Comparison of ENCODE assay signal across 14 mouse cellular contexts in genomic region chr17:91324377-91324776, GRCm38 (mm10).
DNase-seq lines count a peak whose midpoint lies in the region; ATAC-seq and TF ChIP-seq lines count a peak whose summit lies in the region.
"Had no signal": no experiment of that assay in that cellular context is flagged by ENCODE, and none has a peak within 500 bp of the region (broad histone marks: within the 10 kb centered on the region; RNA-seq: fewer than 3 reads in every experiment).

No protein-coding gene starts in this region.

- H3K4me1 ChIP-seq in kidney, adult 2 months (ENCODE audit: control insufficient read depth, insufficient read depth, low read length) = no peaks in the 10 kb centered on the region
- no peaks in the 10 kb centered on the region for H3K4me1 ChIP-seq in kidney, embryonic 14.5 days (ENCODE audit: control insufficient read depth, insufficient read depth, low read length)
- H3K4me1 ChIP-seq in midbrain, embryonic 14.5 days (ENCODE audit: control insufficient read depth, insufficient read depth, low read length) = no peaks in the 10 kb centered on the region
- no peaks in the 10 kb centered on the region for H3K4me1 ChIP-seq in midbrain, embryonic 13.5 days (replicated peaks)
- H3K4me1 ChIP-seq: liver, embryonic 15.5 days; midbrain, embryonic 10.5 days had no signal

- no peaks in the 10 kb centered on the region for H3K9me3 ChIP-seq in kidney, embryonic 14.5 days (ENCODE audit: control insufficient read depth, low read length)
- no peaks in the 10 kb centered on the region for H3K9me3 ChIP-seq in midbrain, embryonic 14.5 days (ENCODE audit: control insufficient read depth, low read length)
- H3K9me3 ChIP-seq in midbrain, embryonic 13.5 days = no peaks in the 10 kb centered on the region
- H3K9me3 ChIP-seq: liver, embryonic 15.5 days; midbrain, embryonic 10.5 days had no signal

- H3K36me3 ChIP-seq in kidney, adult 2 months (ENCODE audit: control insufficient read depth, insufficient read depth, low read length) = no peaks in the 10 kb centered on the region
- H3K36me3 ChIP-seq in kidney, embryonic 14.5 days (ENCODE audit: control insufficient read depth, insufficient read depth, low read length) = no peaks in the 10 kb centered on the region
- no peaks in the 10 kb centered on the region for H3K36me3 ChIP-seq in midbrain, embryonic 14.5 days (ENCODE audit: control insufficient read depth, insufficient read depth, low read length)
- H3K36me3 ChIP-seq in midbrain, embryonic 13.5 days = no peaks in the 10 kb centered on the region
- H3K36me3 ChIP-seq: liver, embryonic 15.5 days; midbrain, embryonic 10.5 days had no signal

- no peak overlapping the region for H3K4me3 ChIP-seq in kidney, adult 2 months (ENCODE audit: insufficient read depth, low read depth, low read length)
- H3K4me3 ChIP-seq in kidney, embryonic 14.5 days (ENCODE audit: low read length) = no peak overlapping the region
- H3K4me3 ChIP-seq in midbrain, embryonic 14.5 days (replicated peaks; ENCODE audit: low read depth, low read length) = no peak overlapping the region
- no peak overlapping the region for H3K4me3 ChIP-seq in midbrain, embryonic 13.5 days (replicated peaks)
- H3K4me3 ChIP-seq: liver, embryonic 15.5 days; midbrain, embryonic 10.5 days had no signal

- no peak overlapping the region for H3K27ac ChIP-seq in kidney, adult 2 months (ENCODE audit: insufficient read depth, low read depth, low read length)
- no peak overlapping the region for H3K27ac ChIP-seq in kidney, embryonic 14.5 days (ENCODE audit: low read depth, low read length)
- H3K27ac ChIP-seq in midbrain, embryonic 14.5 days (replicated peaks; ENCODE audit: low read depth, low read length) = no peak overlapping the region
- no peak overlapping the region for H3K27ac ChIP-seq in midbrain, embryonic 13.5 days
- H3K27ac ChIP-seq: liver, embryonic 15.5 days; midbrain, embryonic 10.5 days had no signal

- ATAC-seq in kidney, embryonic 14.5 days (ENCODE audit: low FRiP score, low TSS enrichment) = no peak
- no peak for ATAC-seq in midbrain, embryonic 14.5 days (ENCODE audit: low FRiP score, low TSS enrichment)
- no peak for ATAC-seq in midbrain, embryonic 13.5 days
- ATAC-seq in megakaryocyte progenitor cell, adult 5-6 weeks (replicated peaks; ENCODE audit: poor library complexity) = peak; percentile 44; the same call in 1 of the 2 replicates
- ATAC-seq in cerebellum, adult (ENCODE audit: insufficient number of reproducible peaks, low FRiP score, low TSS enrichment) = no peak
- ATAC-seq: hindbrain, embryonic 16.5 days had no signal

- H3K27me3 ChIP-seq in kidney, adult 2 months (replicated peaks; ENCODE audit: control insufficient read depth, insufficient read depth, low read length) = no peaks in the 10 kb centered on the region
- no peaks in the 10 kb centered on the region for H3K27me3 ChIP-seq in kidney, embryonic 14.5 days (ENCODE audit: control insufficient read depth, insufficient read depth, low read length)
- H3K27me3 ChIP-seq in midbrain, embryonic 14.5 days (ENCODE audit: control insufficient read depth, insufficient read depth, low read length) = no peaks in the 10 kb centered on the region
- H3K27me3 ChIP-seq in midbrain, embryonic 13.5 days = no peaks in the 10 kb centered on the region
- H3K27me3 ChIP-seq: liver, embryonic 15.5 days had no signal

- peak; percentile 2 to 12 for DNase-seq in cerebellum, postnatal 14 days
- DNase-seq in cerebellum, adult 18-20 months = no peak
- peak; percentile 26 for DNase-seq in kidney, adult 2 months
- peak; percentile 20 for DNase-seq in midbrain, embryonic 14.5 days
- DNase-seq: gastrocnemius, postnatal 25 days; right cerebral cortex, postnatal 4 days; thymus, postnatal 14 days had no signal

- H3K4me2 ChIP-seq in kidney, embryonic 14.5 days (replicated peaks; ENCODE audit: low read depth, low read length) = no peak overlapping the region
- H3K4me2 ChIP-seq in midbrain, embryonic 14.5 days (ENCODE audit: low read length) = no peak overlapping the region
- H3K4me2 ChIP-seq in midbrain, embryonic 13.5 days (replicated peaks) = no peak overlapping the region
- H3K4me2 ChIP-seq: liver, embryonic 15.5 days had no signal

- no peak overlapping the region for H3K9ac ChIP-seq in kidney, embryonic 14.5 days (ENCODE audit: low read depth, low read length)
- no peak overlapping the region for H3K9ac ChIP-seq in midbrain, embryonic 14.5 days (replicated peaks; ENCODE audit: low read length)
- no peak overlapping the region for H3K9ac ChIP-seq in midbrain, embryonic 13.5 days (replicated peaks)
- H3K9ac ChIP-seq: liver, embryonic 15.5 days had no signal

- WGBS in kidney, adult 2 months = 61% methylated on average over 1 of the region's 1 CpGs
- 59% methylated on average over 1 of the region's 1 CpGs for WGBS in kidney, embryonic 14.5 days
- 86% methylated on average over 1 of the region's 1 CpGs for WGBS in midbrain, embryonic 14.5 days
- 75% methylated on average over 1 of the region's 1 CpGs for WGBS in midbrain, embryonic 13.5 days

- TF ChIP-seq CTCF in kidney, adult 2 months (conservative IDR thresholded peaks at IDR 0.05; ENCODE audit: insufficient read depth, insufficient read length, low read depth, low read length) = no peak

- TF ChIP-seq POLR2A in kidney, adult 2 months (IDR thresholded peaks at IDR 0.05; ENCODE audit: low read depth, low read length) = no peak

Comparison
In these comparisons a context has a peak if more than half of its experiments do, and no peak if none do; other contexts are left out.
1. DNase-seq: peak in cerebellum, postnatal 14 days (2 of 2), kidney, adult 2 months (single experiment) and midbrain, embryonic 14.5 days (single experiment); none in cerebellum, adult 18-20 months (0 of 2).